Mouse (Mus musculus): ENCODE results near the gene Acsl1.
"Not testable (repeated sequence)": the region's sequence is repeated elsewhere in the genome, so short reads cannot be mapped to it uniquely, and the experiment has no call there.

Acsl1 gene

DNA sequence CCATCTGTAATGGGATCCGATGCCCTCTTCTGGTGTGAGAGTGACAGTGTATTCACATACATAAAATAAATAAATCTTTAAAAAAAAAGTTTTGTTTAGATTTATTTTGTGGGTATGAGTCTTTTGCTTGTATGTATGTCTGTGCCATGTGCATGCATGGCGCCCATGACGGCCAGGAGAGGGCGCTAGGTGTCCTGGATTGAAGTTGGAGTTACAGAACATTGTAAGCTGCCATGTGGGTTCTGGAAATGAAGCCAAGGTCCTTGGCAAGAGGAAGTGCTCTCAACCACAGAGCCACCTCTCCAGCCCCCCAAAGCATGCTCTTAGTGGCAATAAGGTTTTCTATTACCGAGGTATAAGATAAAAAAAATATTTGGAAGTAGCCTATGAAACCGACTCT, 88.6 kb downstream of the Acsl1 start:
- DNase-seq (ENCODE audit: low read depth, low spot score): no peak

DNA sequence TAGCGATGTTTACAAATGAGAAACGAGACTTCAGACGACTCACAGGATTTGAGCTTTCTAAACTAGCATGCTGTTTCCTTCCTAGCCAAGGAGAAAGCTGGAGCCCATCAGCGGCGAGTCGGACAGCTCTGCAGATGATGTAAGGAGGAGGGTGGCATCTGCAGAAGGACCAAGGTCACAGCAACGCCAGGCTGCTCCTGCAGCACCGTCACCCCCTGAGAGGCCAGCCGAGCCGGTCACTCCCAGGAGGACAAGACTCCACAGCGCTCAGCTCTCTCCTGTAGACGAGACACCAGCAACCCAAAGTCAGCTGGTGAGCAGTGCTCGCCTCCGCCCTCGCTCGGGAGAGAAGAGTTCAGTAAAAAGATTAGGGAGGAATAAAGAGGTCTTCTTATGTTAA, 91.5 kb downstream of the Acsl1 start:
- DNase-seq (ENCODE audit: low read depth, low spot score): no peak

GRCm38 (mm10) chr8:46566914-46567529, 96.2 kb downstream of the Acsl1 start:
- no peak for DNase-seq (ENCODE audit: low read depth, low spot score)

DNA sequence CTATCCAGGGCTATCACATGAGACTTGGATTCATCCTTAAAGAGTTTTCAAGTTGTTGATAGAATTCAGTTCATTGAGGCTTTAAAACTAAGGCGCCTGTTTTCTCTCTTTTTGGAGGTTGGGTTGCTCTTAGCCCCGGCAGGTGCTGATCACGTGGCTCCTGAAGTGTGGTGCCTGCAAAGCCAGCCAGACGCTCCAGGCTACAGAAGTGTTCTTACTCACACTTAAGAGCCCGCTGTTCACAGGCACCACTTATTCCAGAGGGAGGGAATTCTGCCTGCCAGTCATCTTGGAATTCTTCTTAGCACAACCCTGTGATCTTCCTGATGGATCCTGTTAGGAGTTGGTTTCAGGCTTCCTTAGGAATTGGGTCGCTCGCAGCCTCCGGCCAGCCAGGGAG, 97.1 kb downstream of the Acsl1 start:
- no peak for DNase-seq (ENCODE audit: low read depth, low spot score)

GRCm38 (mm10) chr8:46568942-46569341, 98.1 kb downstream of the Acsl1 start:
- no peak for DNase-seq (ENCODE audit: low read depth, low spot score)

DNA sequence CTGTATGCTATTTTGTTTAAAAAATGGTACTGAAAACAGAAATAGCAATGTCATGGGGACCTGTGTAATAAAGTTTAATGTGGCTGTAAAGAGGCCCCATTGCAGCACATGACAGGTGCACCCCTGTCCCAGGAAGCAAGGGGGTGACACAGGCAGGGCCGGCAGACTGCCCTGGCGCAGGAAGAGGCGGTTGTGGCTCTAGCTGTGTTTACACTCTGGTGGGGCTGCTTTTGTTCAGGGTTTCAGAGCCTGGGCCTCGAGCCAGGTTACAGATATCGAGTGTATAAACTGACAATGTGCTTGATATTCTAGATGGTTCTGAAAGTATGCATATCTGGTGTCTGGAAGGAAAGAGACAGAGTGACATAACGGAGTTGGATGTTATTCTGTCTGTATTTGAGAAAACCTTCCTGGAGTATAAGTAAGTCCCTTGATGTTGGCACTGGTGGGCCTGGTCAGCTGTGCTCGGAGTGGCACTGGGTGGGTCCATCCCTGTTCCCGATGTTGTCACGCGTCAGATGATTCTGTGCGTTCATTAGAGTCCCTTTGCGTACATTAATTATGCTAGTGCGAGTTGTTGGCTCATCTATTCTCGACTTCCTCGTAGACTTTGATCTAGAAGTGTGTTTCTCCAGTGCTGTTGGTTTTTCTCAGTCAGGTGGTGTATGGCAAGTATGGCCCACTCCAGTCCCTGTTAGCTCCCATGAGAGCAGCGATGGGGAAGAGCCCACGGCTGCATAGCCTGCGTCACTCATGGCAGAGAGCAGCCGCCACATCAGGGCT, 99.0 kb downstream of the Acsl1 start:
- no peak for DNase-seq (ENCODE audit: low read depth, low spot score)

DNA sequence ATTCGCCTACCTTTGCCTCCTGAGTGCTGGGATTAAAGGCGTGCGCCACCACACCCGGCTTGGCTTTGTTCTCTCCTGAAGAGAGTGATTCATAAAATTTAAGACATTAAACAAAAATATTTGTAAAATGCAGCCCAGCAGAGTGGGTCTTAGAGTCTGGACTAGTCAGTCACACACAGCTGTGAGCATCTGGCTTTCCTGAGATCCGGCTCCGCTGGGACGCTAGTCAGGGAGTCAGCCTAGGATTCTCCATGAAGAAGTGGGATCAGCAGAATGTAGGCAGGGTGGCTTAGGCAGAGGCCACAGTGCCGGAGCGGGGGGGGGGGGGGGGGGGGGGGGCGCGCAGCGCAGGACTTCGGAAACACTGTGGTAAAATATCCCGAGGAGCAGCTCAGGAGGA, 99.8 kb downstream of the Acsl1 start:
- DNase-seq (ENCODE audit: low read depth, low spot score): no peak

GRCm38 (mm10) chr8:46573446-46573845, 102.6 kb downstream of the Acsl1 start:
- no peak for DNase-seq (ENCODE audit: low read depth, low spot score)

DNA sequence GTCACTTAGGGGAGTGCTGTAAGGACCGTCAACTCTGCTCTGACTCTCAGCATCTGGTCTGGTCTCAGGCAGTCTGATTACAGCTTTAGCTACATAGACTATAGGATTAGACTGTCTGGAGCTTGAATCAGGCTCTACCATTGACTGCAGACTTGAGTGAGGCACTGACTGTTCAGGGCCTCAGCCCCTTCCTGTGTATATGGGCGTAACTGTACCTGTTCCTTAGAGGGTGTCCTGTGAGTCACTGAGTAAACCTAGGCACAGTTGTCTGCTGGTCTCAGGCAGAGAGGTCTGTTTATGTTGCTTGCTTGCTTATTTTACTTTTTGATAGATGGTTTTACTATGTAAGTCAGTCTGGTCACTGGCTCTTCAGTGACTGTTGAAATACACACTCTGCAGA, 103.1 kb downstream of the Acsl1 start:
- no peak for DNase-seq (ENCODE audit: low read depth, low spot score)

DNA sequence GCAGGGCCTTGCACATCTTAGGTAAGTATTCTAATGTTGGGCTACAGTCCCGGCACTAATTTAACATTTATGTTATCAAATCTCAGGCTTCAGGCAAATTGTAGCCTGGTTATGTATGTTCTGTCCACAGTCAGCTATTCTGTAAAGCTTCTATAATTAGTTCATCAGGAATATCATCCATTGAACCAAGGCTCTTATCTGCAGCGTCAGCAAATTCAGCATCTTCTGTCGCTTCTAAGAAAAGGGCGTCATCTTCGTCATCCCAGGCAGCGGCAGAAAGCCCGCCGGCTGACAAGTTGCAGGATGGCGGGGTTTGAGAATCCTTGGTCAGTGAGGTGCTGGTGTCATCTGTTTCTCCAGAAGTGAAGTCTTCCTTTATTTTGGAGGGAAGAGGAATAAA, 108.0 kb downstream of the Acsl1 start:
- no peak for DNase-seq (ENCODE audit: low read depth, low spot score)

DNA sequence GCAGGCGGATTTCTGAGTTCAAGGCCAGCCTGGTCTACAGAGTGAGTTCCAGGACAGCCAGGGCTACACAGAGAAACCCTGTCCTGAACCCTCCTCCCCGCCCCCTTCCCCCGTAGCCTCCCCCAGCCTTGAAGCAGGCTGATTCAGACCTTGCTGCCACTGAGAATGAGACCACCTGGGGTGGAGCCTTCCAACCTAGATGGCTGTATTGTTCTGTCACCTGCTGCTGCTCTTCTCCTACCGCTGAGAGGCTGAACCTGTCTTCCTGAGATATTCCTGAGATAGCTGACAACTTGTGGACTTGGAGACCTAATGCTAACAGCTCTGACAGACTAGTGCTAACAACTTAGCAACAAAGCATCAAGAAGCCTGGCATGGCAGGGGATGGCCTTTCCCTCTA, 113.5 kb downstream of the Acsl1 start:
- not testable (repeated sequence) for DNase-seq (ENCODE audit: low read depth, low spot score)

DNA sequence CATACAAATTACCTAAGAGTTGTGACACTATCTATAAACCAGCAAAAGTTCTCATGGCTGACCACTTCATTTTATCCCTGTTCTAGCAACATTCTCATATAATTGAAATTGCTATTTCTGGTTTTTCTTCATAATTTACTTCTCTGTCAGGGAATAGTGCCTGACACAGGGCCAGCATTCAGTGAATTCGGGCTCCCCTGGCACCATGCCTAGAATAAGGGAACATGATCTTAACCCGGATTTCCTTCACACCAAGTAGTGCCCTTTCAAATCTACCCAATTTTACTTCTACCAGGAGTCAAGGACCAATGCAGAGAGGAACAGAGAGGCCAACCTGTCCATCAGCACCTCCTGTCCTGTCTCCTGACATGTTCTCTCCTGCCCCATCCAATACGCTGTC, 114.7 kb downstream of the Acsl1 start:
- DNase-seq (ENCODE audit: low read depth, low spot score): no peak

Data from mesoderm, embryonic 11.5 days (tissue).